Mouse (Mus musculus) gastrocnemius, postnatal 14 days (tissue): Measurements from ENCODE around the gene Snapc4. TPM values are rescaled to one million over a fixed set of nuclear protein-coding genes. Genes with fewer than 3 reads are reported as not detected.

Experiments used
- DNase-seq: peaks from one replicate; pipeline ENCODE4 v3.0.0; 2021; ENCODE audit warnings: mixed read lengths
- intact Hi-C: fragments of 180-260 bp; cut with DNase I; formaldehyde crosslinking; loops from one replicate; pipeline ENCODE4 v1.15.1; 2025; ENCODE audit warnings: low total_unique reads
- total RNA-seq, 2 experiments: library from RNA; stranded (reverse); gene quantifications; 2 replicates each; pipeline ENCODE4 v1.2.3; 2021

Gene Snapc4
- total RNA-seq, 2 experiments from 2014 or later = 6.2 to 7.2 TPM

GRCm38 (mm10) chr2:26317991-26318672 lies 62.3 kb downstream of the Snapc4 start:
- intact Hi-C loops = no loop called here

GRCm38 (mm10) chr2:26317371-26317770 lies 63.1 kb downstream of the Snapc4 start:
- DNase-seq = no peak
- intact Hi-C loops = no loop called here

More at GRCm38 (mm10) chr2:26317991-26318672, 62.3 kb downstream of the Snapc4 start:
- no peak for DNase-seq

- DNase-seq = peak; percentile 43
- intact Hi-C loops = no loop called here
Measured at GRCm38 (mm10) chr2:26316576-26317246, 63.7 kb downstream of the Snapc4 start.

GRCm38 (mm10) chr2:26315925-26316311 lies 64.5 kb downstream of the Snapc4 start:
- peak; percentile 62 for DNase-seq
- intact Hi-C loops = no loop called here

GRCm38 (mm10) chr2:26315072-26315924 lies 65.2 kb downstream of the Snapc4 start, which contains the start of gene Gpsm1:
TSS of gene Gpsm1 (plus strand) at chr2:26315515.
- peak; percentile 89 for DNase-seq
- intact Hi-C loops = no loop called here

GRCm38 (mm10) chr2:26314281-26315071 lies 66.0 kb downstream of the Snapc4 start:
- peak; percentile 82 for DNase-seq
- intact Hi-C loops = no loop called here

GRCm38 (mm10) chr2:26313394-26313793 lies 67.1 kb downstream of the Snapc4 start:
- DNase-seq = no peak
- intact Hi-C loops = no loop called here

- intact Hi-C loops = no loop called here
- no peak for DNase-seq
Measured at GRCm38 (mm10) chr2:26312812-26313211, 67.6 kb downstream of the Snapc4 start.

Other genes starting within 250 kb of the Snapc4 start
- gene Lhx3, start 172.4 kb downstream of the Snapc4 start, total RNA-seq = not detected
- 1 to 10 TPM; 4.3 to 5.4 TPM for gene Qsox2, start 143.1 kb downstream of the Snapc4 start, total RNA-seq
- under 1 TPM; 0.04 to 0.09 TPM for gene Ccdc187, start 86.1 kb downstream of the Snapc4 start, total RNA-seq
- gene Gpsm1, start 65.1 kb downstream of the Snapc4 start, total RNA-seq = 1 to 10 TPM; 6.4 to 7.4 TPM
- 10 to 100 TPM; 17.0 to 17.6 TPM for gene Dnlz, start 28.5 kb downstream of the Snapc4 start, total RNA-seq
- 1 to 10 TPM in 1 of 2 experiments, under 1 TPM in 1; 0.71 to 1.1 TPM for gene Card9, start 19.7 kb downstream of the Snapc4 start, total RNA-seq
- 10 to 100 TPM; 24.5 to 24.9 TPM for gene Entr1, start 8.7 kb upstream of the Snapc4 start, total RNA-seq
- 100 to 1,000 TPM; 125 to 136 TPM for gene Pmpca, start 8.7 kb upstream of the Snapc4 start, total RNA-seq
- 1 to 10 TPM; 5.7 to 5.8 TPM for gene Inpp5e, start 28.6 kb upstream of the Snapc4 start, total RNA-seq
- gene Sec16a, start 64.6 kb upstream of the Snapc4 start, total RNA-seq = 10 to 100 TPM; 20.9 to 24.1 TPM
- gene Notch1, start 136.0 kb upstream of the Snapc4 start, total RNA-seq = 10 to 100 TPM; 17.1 to 18.9 TPM
- gene Egfl7, start 199.4 kb upstream of the Snapc4 start, total RNA-seq = 100 to 1,000 TPM in 1 of 2 experiments, 10 to 100 TPM in 1; 64.1 to 106 TPM
- gene Gm20532, start 206.0 kb upstream of the Snapc4 start, total RNA-seq = not detected
- 1 to 10 TPM; 4.9 to 6.3 TPM for gene Agpat2, start 223.8 kb upstream of the Snapc4 start, total RNA-seq
- 1 to 10 TPM; 1.4 to 3.1 TPM for gene Fam69b, start 247.8 kb upstream of the Snapc4 start, total RNA-seq